ENCODE assay signal across 13 mouse cellular contexts in the genomic region with DNA sequence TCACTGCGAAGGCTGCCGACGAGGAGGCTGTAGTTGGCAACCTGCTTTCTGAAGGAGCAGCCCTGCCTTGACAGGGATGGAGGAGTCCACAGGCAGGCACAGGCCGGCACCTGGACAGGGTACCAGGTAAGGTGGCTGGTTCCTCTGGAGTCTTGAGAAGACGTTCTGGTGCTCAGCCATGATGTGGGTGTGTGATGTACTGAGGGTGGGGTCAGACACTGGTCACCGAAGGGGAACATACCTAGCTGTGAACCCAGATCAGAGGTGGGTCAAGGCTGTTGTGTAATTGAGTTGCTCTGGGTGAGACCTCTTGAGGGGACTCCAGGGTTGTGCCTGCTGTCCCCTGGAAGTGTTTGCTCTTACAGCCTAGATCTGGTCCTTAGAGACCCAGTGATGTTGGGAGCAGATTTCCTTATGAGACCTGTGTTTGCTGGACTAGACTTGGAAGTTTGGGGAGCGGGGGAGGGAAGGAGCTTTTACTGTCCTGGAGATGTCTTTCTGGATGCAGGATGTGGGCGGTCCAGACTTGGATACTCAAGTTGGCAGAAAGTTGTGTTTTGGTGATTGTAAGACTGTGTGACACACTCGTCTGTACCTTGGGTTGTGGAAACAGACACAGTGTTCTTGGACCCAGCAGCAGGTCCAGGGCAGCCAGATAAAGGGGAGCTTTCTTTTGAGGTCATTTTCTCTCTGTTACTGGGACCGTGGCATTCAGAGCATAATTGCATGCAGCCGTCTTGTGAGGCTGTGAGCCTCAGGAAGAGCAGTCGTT.
A peak's percentile ranks its signal among the peaks of the same experiment; 100 is the strongest.
DNase-seq lines count a peak whose midpoint lies in the region; ATAC-seq and TF ChIP-seq lines count a peak whose summit lies in the region.
"Had no signal": no experiment of that assay in that cellular context is flagged by ENCODE, and none has a peak within 500 bp of the region (broad histone marks: within the 10 kb centered on the region; RNA-seq: fewer than 3 reads in every experiment).

No protein-coding gene starts in this region.

- no peak for TF ChIP-seq CTCF in forebrain, postnatal 0 days (IDR thresholded peaks at IDR 0.05; ENCODE audit: low read depth)
- TF ChIP-seq CTCF in olfactory bulb, adult 2 months (IDR thresholded peaks at IDR 0.05; ENCODE audit: insufficient read depth, low read depth, low read length) = no peak

- no peaks in the 10 kb centered on the region for H3K27me3 ChIP-seq in neural tube, embryonic 11.5 days (ENCODE audit: control insufficient read depth, insufficient read depth, low read length)
- no peaks in the 10 kb centered on the region for H3K27me3 ChIP-seq in forebrain, postnatal 0 days (ENCODE audit: insufficient read depth, low read length)
- H3K27me3 ChIP-seq in intestine, embryonic 16.5 days (replicated peaks; ENCODE audit: control insufficient read depth, insufficient read depth, low read length) = no peaks in the 10 kb centered on the region
- H3K27me3 ChIP-seq: lung, embryonic 15.5 days had no signal

- no peak overlapping the region for H3K27ac ChIP-seq in neural tube, embryonic 11.5 days (ENCODE audit: low read depth, low read length)
- peak overlapping the region; percentile 42 for H3K27ac ChIP-seq in forebrain, postnatal 0 days (ENCODE audit: low read depth, low read length)
- H3K27ac ChIP-seq in intestine, embryonic 16.5 days (ENCODE audit: low read length) = peak overlapping the region; percentile 23; the same call in 1 of the 2 replicates
- H3K27ac ChIP-seq in olfactory bulb, adult 2 months (ENCODE audit: insufficient read depth, low read depth, low read length) = 0 out of 2 replicates have a peak overlapping the region, but pooled peaks have one; percentile 6
- H3K27ac ChIP-seq: layer of hippocampus, adult 2 months; limb, embryonic 12.5 days; lung, embryonic 15.5 days had no signal

- H3K36me3 ChIP-seq in neural tube, embryonic 11.5 days (ENCODE audit: control insufficient read depth, insufficient read depth, low read length) = no peaks in the 10 kb centered on the region
- H3K36me3 ChIP-seq in forebrain, postnatal 0 days (ENCODE audit: insufficient read depth) = no peaks in the 10 kb centered on the region
- H3K36me3 ChIP-seq in intestine, embryonic 16.5 days (ENCODE audit: control insufficient read depth, insufficient read depth, low read length) = no peaks in the 10 kb centered on the region
- H3K36me3 ChIP-seq: limb, embryonic 12.5 days; lung, embryonic 15.5 days had no signal

- peaks cover 27% of the 10 kb centered on the region for H3K4me1 ChIP-seq in neural tube, embryonic 11.5 days (ENCODE audit: control insufficient read depth, insufficient read depth, low read length)
- H3K4me1 ChIP-seq in forebrain, postnatal 0 days (ENCODE audit: insufficient read depth) = peaks cover 6% of the 10 kb centered on the region; the same call in 1 of the 2 replicates
- H3K4me1 ChIP-seq in intestine, embryonic 16.5 days (ENCODE audit: control insufficient read depth, insufficient read depth, low read length) = peaks cover 22% of the 10 kb centered on the region
- peaks cover 12% of the 10 kb centered on the region for H3K4me1 ChIP-seq in olfactory bulb, adult 2 months (ENCODE audit: control insufficient read depth, insufficient read depth, low read length)

- H3K9me3 ChIP-seq in neural tube, embryonic 11.5 days (ENCODE audit: control insufficient read depth, low read length) = no peaks in the 10 kb centered on the region
- H3K9me3 ChIP-seq in forebrain, postnatal 0 days (ENCODE audit: low read length) = no peaks in the 10 kb centered on the region
- no peaks in the 10 kb centered on the region for H3K9me3 ChIP-seq in intestine, embryonic 16.5 days (ENCODE audit: control insufficient read depth, low read length)
- H3K9me3 ChIP-seq: limb, embryonic 12.5 days; lung, embryonic 15.5 days had no signal

- TF ChIP-seq POLR2A in olfactory bulb, adult 2 months (IDR thresholded peaks at IDR 0.05; ENCODE audit: insufficient read depth, low read depth, low read length) = no peak

- peak; percentile 55; the same call in 1 of the 2 replicates for ATAC-seq in neural tube, embryonic 11.5 days (ENCODE audit: insufficient read depth, low FRiP score, low TSS enrichment)
- no peak for ATAC-seq in forebrain, postnatal 0 days
- ATAC-seq in intestine, embryonic 16.5 days = no peak

- DNase-seq in neural tube, embryonic 11.5 days (ENCODE audit: low spot score) = peak; percentile 29
- DNase-seq in neural tube, embryonic 10.5 days (ENCODE audit: extremely low spot score, low spot score) = no peak
- DNase-seq in forebrain, postnatal 0 days = no peak
- no peak for DNase-seq in thymus, postnatal 25 days
- no peak for DNase-seq in spleen, postnatal 36 days (ENCODE audit: low spot score in 2 of 2)
- DNase-seq: right cerebral cortex, postnatal 14 days; thymus, adult 2 months had no signal

- whole genome bisulfite sequencing in neural tube, embryonic 11.5 days = 51% methylated on average over 12 of the region's 12 CpGs
- 38% methylated on average over 12 of the region's 12 CpGs for WGBS in forebrain, postnatal 0 days
- 58% methylated on average over 12 of the region's 12 CpGs for WGBS in intestine, embryonic 16.5 days
- 51% methylated on average over 12 of the region's 12 CpGs for WGBS in olfactory bulb, adult 2 months

- H3K9ac ChIP-seq in neural tube, embryonic 11.5 days (ENCODE audit: low read length) = peak overlapping the region; percentile 26; the same call in 1 of the 2 replicates
- peak overlapping the region; percentile 35; the same call in 1 of the 2 replicates for H3K9ac ChIP-seq in forebrain, postnatal 0 days
- H3K9ac ChIP-seq in intestine, embryonic 16.5 days (ENCODE audit: low read depth, low read length) = no peak overlapping the region
- H3K9ac ChIP-seq: limb, embryonic 12.5 days; lung, embryonic 15.5 days had no signal

- no peak overlapping the region for H3K4me3 ChIP-seq in neural tube, embryonic 11.5 days (ENCODE audit: low read depth, low read length)
- peak overlapping the region; percentile 16 for H3K4me3 ChIP-seq in forebrain, postnatal 0 days (ENCODE audit: low read depth, low read length)
- 0 out of 2 replicates have a peak overlapping the region, but pooled peaks have one; percentile 5 for H3K4me3 ChIP-seq in intestine, embryonic 16.5 days (ENCODE audit: low read length)
- H3K4me3 ChIP-seq in olfactory bulb, adult 2 months (ENCODE audit: insufficient read depth, low read depth, low read length) = peak overlapping the region; percentile 29
- H3K4me3 ChIP-seq: layer of hippocampus, adult 2 months; limb, embryonic 12.5 days; lung, embryonic 15.5 days; myocyte had no signal

- peak overlapping the region; percentile 32 for H3K4me2 ChIP-seq in neural tube, embryonic 11.5 days (ENCODE audit: low read depth)
- H3K4me2 ChIP-seq in forebrain, postnatal 0 days (ENCODE audit: low read depth) = peak overlapping the region; percentile 35
- no peak overlapping the region for H3K4me2 ChIP-seq in intestine, embryonic 16.5 days (ENCODE audit: low read depth, low read length)
- H3K4me2 ChIP-seq: limb, embryonic 12.5 days; lung, embryonic 15.5 days had no signal
